Mouse (Mus musculus): ENCODE results near the gene Coil. TPM values are rescaled to one million over a fixed set of nuclear protein-coding genes. Genes with fewer than 3 reads are reported as not detected.
"Not testable (repeated sequence)": the region's sequence is repeated elsewhere in the genome, so short reads cannot be mapped to it uniquely, and the experiment has no call there.

The Coil gene
- polyA plus RNA-seq, 1 experiment from 2014 or later: 6.5 TPM

GRCm38 (mm10) chr11:88994492-88994891 is 24.4 kb downstream of the Coil start:
- Histone ChIP-seq H3K36me3 (ENCODE audit: control insufficient read depth, insufficient read depth, low read length) (peaks cover 12% of the 10 kb centered on the region), H3K4me2 (ENCODE audit: low read length) (no peak overlapping the region), H3K27ac (replicated peaks in 1 of 2; ENCODE audit: control insufficient read depth in 1 of 2, insufficient read depth in 1 of 2, low read depth in 2 of 2, low read length in 2 of 2) (no peak overlapping the region), H3K4me1 (ENCODE audit: control insufficient read depth in 2 of 2, insufficient read depth in 2 of 2, low read length in 2 of 2) (peaks cover 3 to 11% of the 10 kb centered on the region in 2 experiments; a peak in 3 of 4 replicates), H3K4me3 (ENCODE audit: control insufficient read depth in 1 of 2, insufficient read depth in 1 of 2, low read depth in 1 of 2, low read length in 2 of 2) (no peak overlapping the region), H3K9ac (ENCODE audit: low read length) (no peak overlapping the region), H3K27me3 (ENCODE audit: control insufficient read depth, insufficient read depth, low read length) (no peaks in the 10 kb centered on the region), H3K9me3 (ENCODE audit: control insufficient read depth, low read length) (no peaks in the 10 kb centered on the region)
- no peak for ATAC-seq (ENCODE audit: insufficient number of reproducible peaks, insufficient read depth, low FRiP score, low read depth)
- WGBS: 86% methylated on average over 7 of the region's 7 CpGs

- Histone ChIP-seq H3K27me3 (ENCODE audit: control insufficient read depth, insufficient read depth, low read length) (no peaks in the 10 kb centered on the region), H3K9me3 (ENCODE audit: control insufficient read depth, low read length) (no peaks in the 10 kb centered on the region), H3K4me2 (ENCODE audit: low read length) (no peak overlapping the region), H3K4me3 (ENCODE audit: control insufficient read depth in 1 of 2, insufficient read depth in 1 of 2, low read depth in 1 of 2, low read length in 2 of 2) (no peak overlapping the region), H3K27ac (replicated peaks in 1 of 2; ENCODE audit: control insufficient read depth in 1 of 2, insufficient read depth in 1 of 2, low read depth in 2 of 2, low read length in 2 of 2) (peak overlapping the region in 1 of 2 experiments; percentile 69; a peak in 1 of 4 replicates), H3K36me3 (ENCODE audit: control insufficient read depth, insufficient read depth, low read length) (peaks cover 9% of the 10 kb centered on the region), H3K4me1 (ENCODE audit: control insufficient read depth in 2 of 2, insufficient read depth in 2 of 2, low read length in 2 of 2) (peaks cover 3 to 11% of the 10 kb centered on the region in 2 experiments; a peak in 3 of 4 replicates), H3K9ac (ENCODE audit: low read length) (no peak overlapping the region)
- ATAC-seq (ENCODE audit: insufficient number of reproducible peaks, insufficient read depth, low FRiP score, low read depth): no peak
- WGBS: 89% methylated on average over 2 of the region's 2 CpGs
Measured at GRCm38 (mm10) chr11:88995616-88996015, 25.6 kb downstream of the Coil start.

DNA sequence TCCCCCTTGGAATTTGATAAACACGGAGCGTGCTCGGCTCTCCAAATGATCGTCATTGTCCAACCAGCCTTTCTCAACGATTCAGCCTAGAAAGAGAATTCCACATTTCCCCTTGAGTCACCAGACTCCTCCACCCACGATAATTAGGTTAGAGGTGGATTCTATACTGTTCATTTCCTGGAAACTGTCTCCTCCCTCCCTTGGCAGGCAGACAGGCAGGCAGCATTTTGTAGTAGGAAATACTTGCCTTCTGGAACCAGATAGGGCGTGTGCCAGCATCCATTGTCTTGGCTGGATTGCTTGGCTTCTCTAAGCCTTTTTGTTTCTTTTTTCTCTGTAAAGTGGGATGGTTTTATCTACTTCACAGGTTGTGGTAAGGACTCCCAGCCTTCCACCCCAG is 26.4 kb downstream of the Coil start:
- 51% methylated on average over 7 of the region's 7 CpGs for WGBS
- H3K4me2 ChIP-seq (ENCODE audit: low read length): 0 out of 2 replicates have a peak overlapping the region, but pooled peaks have one; percentile 21
- H3K9me3 ChIP-seq (ENCODE audit: control insufficient read depth, low read length): no peaks in the 10 kb centered on the region
- no peaks in the 10 kb centered on the region for H3K27me3 ChIP-seq (ENCODE audit: control insufficient read depth, insufficient read depth, low read length)
- H3K9ac ChIP-seq (ENCODE audit: low read length): no peak overlapping the region
- peaks cover 1% of the 10 kb centered on the region for H3K36me3 ChIP-seq (ENCODE audit: control insufficient read depth, insufficient read depth, low read length)
- peak overlapping the region; percentile 60 to 69 for H3K27ac ChIP-seq (replicated peaks in 1 of 2; ENCODE audit: control insufficient read depth in 1 of 2, insufficient read depth in 1 of 2, low read depth in 2 of 2, low read length in 2 of 2)
- peaks cover 7 to 11% of the 10 kb centered on the region in 2 experiments for H3K4me1 ChIP-seq (ENCODE audit: control insufficient read depth in 2 of 2, insufficient read depth in 2 of 2, low read length in 2 of 2)
- ATAC-seq (ENCODE audit: insufficient number of reproducible peaks, insufficient read depth, low FRiP score, low read depth): 0 out of 2 replicates have a peak, but pooled peaks have one; percentile 49
- no peak overlapping the region for H3K4me3 ChIP-seq (ENCODE audit: control insufficient read depth in 1 of 2, insufficient read depth in 1 of 2, low read depth in 1 of 2, low read length in 2 of 2)

- peak overlapping the region; percentile 51 to 69; a peak in 3 of 4 replicates for H3K27ac ChIP-seq (replicated peaks in 1 of 2; ENCODE audit: control insufficient read depth in 1 of 2, insufficient read depth in 1 of 2, low read depth in 2 of 2, low read length in 2 of 2)
- 81% methylated on average over 5 of the region's 5 CpGs for WGBS
Measured at GRCm38 (mm10) chr11:88997343-88997742, 27.3 kb downstream of the Coil start.

GRCm38 (mm10) chr11:88998406-88998805 is 28.4 kb downstream of the Coil start:
- Histone ChIP-seq H3K27me3 (ENCODE audit: control insufficient read depth, insufficient read depth, low read length) (no peaks in the 10 kb centered on the region), H3K4me1 (ENCODE audit: control insufficient read depth in 2 of 2, insufficient read depth in 2 of 2, low read length in 2 of 2) (peaks cover 16 to 22% of the 10 kb centered on the region in 2 experiments), H3K9ac (ENCODE audit: low read length) (no peak overlapping the region), H3K4me2 (ENCODE audit: low read length) (peak overlapping the region; percentile 73), H3K36me3 (ENCODE audit: control insufficient read depth, insufficient read depth, low read length) (no peaks in the 10 kb centered on the region; the same call in 1 of the 2 replicates), H3K4me3 (ENCODE audit: control insufficient read depth in 1 of 2, insufficient read depth in 1 of 2, low read depth in 1 of 2, low read length in 2 of 2) (no peak overlapping the region), H3K9me3 (ENCODE audit: control insufficient read depth, low read length) (no peaks in the 10 kb centered on the region), H3K27ac (replicated peaks in 1 of 2; ENCODE audit: control insufficient read depth in 1 of 2, insufficient read depth in 1 of 2, low read depth in 2 of 2, low read length in 2 of 2) (peak overlapping the region in 1 of 2 experiments; percentile 46; a peak in 1 of 4 replicates)
- ATAC-seq (ENCODE audit: insufficient number of reproducible peaks, insufficient read depth, low FRiP score, low read depth): no peak
- WGBS: 35% methylated on average over 3 of the region's 3 CpGs

More at GRCm38 (mm10) chr11:88997343-88997742, 27.3 kb downstream of the Coil start:
- not testable (repeated sequence) for H3K27me3 ChIP-seq (ENCODE audit: control insufficient read depth, insufficient read depth, low read length); H3K36me3 ChIP-seq (ENCODE audit: control insufficient read depth, insufficient read depth, low read length); H3K4me2 ChIP-seq (ENCODE audit: low read length); ATAC-seq (ENCODE audit: insufficient number of reproducible peaks, insufficient read depth, low FRiP score, low read depth); H3K9ac ChIP-seq (ENCODE audit: low read length); H3K4me3 ChIP-seq (ENCODE audit: control insufficient read depth in 1 of 2, insufficient read depth in 1 of 2, low read depth in 1 of 2, low read length in 2 of 2); H3K9me3 ChIP-seq (ENCODE audit: control insufficient read depth, low read length)
- H3K4me1 ChIP-seq (ENCODE audit: control insufficient read depth in 2 of 2, insufficient read depth in 2 of 2, low read length in 2 of 2): peaks cover 10 to 13% of the 10 kb centered on the region in 2 experiments

DNA sequence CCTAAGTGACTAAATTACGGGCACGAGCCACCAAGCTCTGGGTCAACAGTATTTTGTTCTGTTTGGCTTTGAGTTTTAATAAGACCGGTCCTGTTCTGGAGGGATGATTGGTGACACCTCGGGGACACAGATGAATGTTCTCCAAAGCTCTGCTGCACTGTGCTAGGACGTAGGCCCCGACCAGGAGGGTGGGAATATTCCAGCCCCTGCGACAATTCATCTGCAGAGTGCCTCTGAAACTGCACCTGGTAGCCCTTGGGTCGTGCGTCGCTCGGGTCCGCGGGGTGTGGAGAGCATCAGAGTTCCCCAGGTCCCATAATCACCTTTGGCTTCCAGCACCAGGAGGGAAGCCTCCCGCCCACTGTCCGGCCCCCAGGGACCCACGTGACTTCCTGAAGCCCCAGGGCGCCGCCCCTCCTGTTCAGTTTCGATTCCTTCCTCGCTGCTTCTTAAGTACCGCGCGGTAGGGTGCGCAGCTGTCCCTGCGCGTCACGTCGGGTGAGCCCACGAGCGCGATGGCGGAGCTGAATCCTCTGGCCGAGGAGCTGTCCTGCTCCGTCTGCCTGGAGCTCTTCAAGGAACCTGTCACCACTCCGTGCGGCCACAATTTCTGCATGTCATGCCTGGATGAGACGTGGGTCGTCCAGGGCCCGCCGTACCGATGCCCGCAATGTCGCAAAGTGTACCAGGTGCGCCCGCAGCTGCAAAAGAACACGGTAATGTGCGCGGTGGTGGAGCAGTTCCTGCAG is 29.1 kb downstream of the Coil start, which contains the start of gene Trim25:
Gene Trim25, plus strand, starts transcription at position 403 of the 749 bp plus-strand sequence.
- Histone ChIP-seq H3K9ac (ENCODE audit: low read length) (peak within 1 kb of the TSS; percentile 81), H3K4me1 (ENCODE audit: control insufficient read depth in 2 of 2, insufficient read depth in 2 of 2, low read length in 2 of 2) (peaks cover 18 to 28% of the 10 kb centered on the region in 2 experiments), H3K4me3 (ENCODE audit: control insufficient read depth in 1 of 2, insufficient read depth in 1 of 2, low read depth in 1 of 2, low read length in 2 of 2) (peak within 1 kb of the TSS; percentile 57 to 69), H3K4me2 (ENCODE audit: low read length) (peak within 1 kb of the TSS; percentile 73), H3K36me3 (ENCODE audit: control insufficient read depth, insufficient read depth, low read length) (no peaks in the 10 kb centered on the region; the same call in 1 of the 2 replicates), H3K9me3 (ENCODE audit: control insufficient read depth, low read length) (no peaks in the 10 kb centered on the region), H3K27ac (replicated peaks in 1 of 2; ENCODE audit: control insufficient read depth in 1 of 2, insufficient read depth in 1 of 2, low read depth in 2 of 2, low read length in 2 of 2) (peak within 1 kb of the TSS; percentile 46 to 68), H3K27me3 (ENCODE audit: control insufficient read depth, insufficient read depth, low read length) (no peaks in the 10 kb centered on the region)
- ATAC-seq (ENCODE audit: insufficient number of reproducible peaks, insufficient read depth, low FRiP score, low read depth): peak; percentile 84
- 1% methylated on average over 48 of the region's 48 CpGs for WGBS

DNA sequence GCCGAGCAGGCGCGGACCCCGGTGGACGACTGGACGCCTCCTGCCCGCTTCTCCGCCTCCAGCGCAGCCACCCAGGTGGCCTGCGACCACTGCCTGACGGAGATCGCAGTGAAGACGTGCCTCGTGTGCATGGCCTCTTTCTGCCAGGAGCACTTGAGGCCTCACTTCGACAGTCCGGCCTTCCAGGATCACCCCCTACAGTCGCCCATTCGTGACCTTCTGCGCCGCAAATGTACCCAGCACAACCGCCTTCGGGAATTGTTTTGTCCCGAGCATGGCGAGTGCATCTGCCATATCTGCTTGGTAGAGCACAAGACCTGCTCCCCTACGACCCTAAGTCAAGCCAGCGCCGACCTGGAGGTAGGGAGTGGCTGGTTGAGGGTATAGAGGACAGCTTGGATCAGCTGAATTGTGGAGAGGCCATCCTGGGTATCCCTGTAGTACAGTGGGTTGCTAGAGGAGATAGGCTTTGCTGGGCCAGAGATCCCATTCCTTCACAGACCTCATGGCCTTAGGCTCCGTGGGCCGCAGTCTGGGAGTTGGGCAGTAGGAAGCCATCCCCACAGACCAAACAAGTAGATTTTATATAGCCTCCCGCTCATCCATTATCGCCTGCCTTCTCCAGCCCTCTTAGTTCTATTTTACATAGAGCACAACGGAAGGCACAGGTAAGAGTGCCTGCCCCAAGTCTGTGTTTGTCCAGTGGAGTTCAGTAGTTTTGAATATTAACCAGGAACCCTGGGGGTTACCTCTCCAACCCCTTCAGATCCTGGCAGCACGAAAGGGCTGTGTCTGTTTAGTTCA is 29.9 kb downstream of the Coil start:
- Histone ChIP-seq H3K27me3 (ENCODE audit: control insufficient read depth, insufficient read depth, low read length) (no peaks in the 10 kb centered on the region), H3K4me2 (ENCODE audit: low read length) (peak overlapping the region; percentile 73), H3K9me3 (ENCODE audit: control insufficient read depth, low read length) (no peaks in the 10 kb centered on the region), H3K36me3 (ENCODE audit: control insufficient read depth, insufficient read depth, low read length) (no peaks in the 10 kb centered on the region; the same call in none of the 2 replicates), H3K27ac (replicated peaks in 1 of 2; ENCODE audit: control insufficient read depth in 1 of 2, insufficient read depth in 1 of 2, low read depth in 2 of 2, low read length in 2 of 2) (peak overlapping the region; percentile 26 to 68; a peak in 3 of 4 replicates), H3K4me3 (ENCODE audit: control insufficient read depth in 1 of 2, insufficient read depth in 1 of 2, low read depth in 1 of 2, low read length in 2 of 2) (peak overlapping the region; percentile 57 to 69), H3K9ac (ENCODE audit: low read length) (peak overlapping the region; percentile 81), H3K4me1 (ENCODE audit: control insufficient read depth in 2 of 2, insufficient read depth in 2 of 2, low read length in 2 of 2) (peaks cover 18 to 28% of the 10 kb centered on the region in 2 experiments)
- ATAC-seq (ENCODE audit: insufficient number of reproducible peaks, insufficient read depth, low FRiP score, low read depth): 0 out of 2 replicates have a peak, but pooled peaks have one; percentile 19
- WGBS: 15% methylated on average over 33 of the region's 33 CpGs
